Mouse (Mus musculus): ENCODE data around the gene Rhbdd3.

DNA sequence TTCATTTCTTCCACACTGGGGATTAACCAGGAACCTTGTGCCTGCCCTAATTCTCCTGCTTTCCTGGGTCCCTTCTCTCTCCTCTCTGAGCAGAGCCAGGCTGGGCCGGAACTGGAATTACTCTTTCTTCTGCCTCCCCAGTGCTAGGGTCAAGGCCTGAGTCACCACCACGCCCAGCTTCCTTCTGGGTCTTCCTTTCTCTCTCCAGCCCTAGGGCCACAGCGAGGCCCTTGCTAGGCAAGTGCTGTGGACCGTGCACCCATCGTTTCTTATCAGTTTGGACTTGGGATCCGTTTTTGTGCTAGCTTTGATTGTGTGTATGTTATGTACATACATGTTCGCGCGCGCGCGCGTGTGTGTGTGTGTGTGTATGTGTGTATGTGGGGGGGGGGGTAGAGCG lies 44.6 kb upstream of the Rhbdd3 start:
- no peak for TF ChIP-seq POLR2A (IDR thresholded peaks at IDR 0.05; ENCODE audit: low read depth, low read length)
- TF ChIP-seq CTCF (IDR thresholded peaks at IDR 0.05; ENCODE audit: borderline replicate concordance, insufficient read depth, low read length): no peak

Measured in embryonic fibroblast, embryonic 13.5 days (primary cell).